Comparison of ENCODE assay signal across 9 mouse cellular contexts in genomic region chr19:9938824-9939303, GRCm38 (mm10). TPM values are rescaled to one million over a fixed set of nuclear protein-coding genes. Genes with fewer than 3 reads are reported as not detected.
DNase-seq lines count a peak whose midpoint lies in the region; ATAC-seq and TF ChIP-seq lines count a peak whose summit lies in the region.
"Had no signal": no experiment of that assay in that cellular context is flagged by ENCODE, and none has a peak within 500 bp of the region (broad histone marks: within the 10 kb centered on the region; RNA-seq: fewer than 3 reads in every experiment).

No protein-coding gene starts in this region.

- H3K36me3 ChIP-seq in hindbrain, embryonic 16.5 days (ENCODE audit: control insufficient read depth, insufficient read depth, low read length) = no peaks in the 10 kb centered on the region
- no peaks in the 10 kb centered on the region for H3K36me3 ChIP-seq in hindbrain, postnatal 0 days (ENCODE audit: insufficient read depth, low read length)
- H3K36me3 ChIP-seq: embryonic facial prominence, embryonic 12.5 days had no signal

- TF ChIP-seq CTCF in hindbrain, postnatal 0 days (IDR thresholded peaks at IDR 0.05; ENCODE audit: low read depth) = no peak

- H3K4me1 ChIP-seq in hindbrain, embryonic 16.5 days (ENCODE audit: control insufficient read depth, insufficient read depth, low read depth, low read length) = no peaks in the 10 kb centered on the region; the same call in 1 of the 2 replicates
- H3K4me1 ChIP-seq in hindbrain, postnatal 0 days (ENCODE audit: insufficient read depth, low read length) = no peaks in the 10 kb centered on the region

- no peaks in the 10 kb centered on the region for H3K9me3 ChIP-seq in hindbrain, embryonic 16.5 days (ENCODE audit: control insufficient read depth, low read length)
- no peaks in the 10 kb centered on the region for H3K9me3 ChIP-seq in hindbrain, postnatal 0 days (ENCODE audit: low read length)
- H3K9me3 ChIP-seq: embryonic facial prominence, embryonic 12.5 days had no signal

- H3K9ac ChIP-seq in hindbrain, embryonic 16.5 days (ENCODE audit: low read depth, low read length) = no peak overlapping the region
- H3K9ac ChIP-seq in hindbrain, postnatal 0 days (replicated peaks; ENCODE audit: low read length) = no peak overlapping the region
- H3K9ac ChIP-seq: embryonic facial prominence, embryonic 12.5 days had no signal

- ATAC-seq in hindbrain, embryonic 16.5 days = no peak
- ATAC-seq in hindbrain, postnatal 0 days = no peak

- WGBS in hindbrain, embryonic 16.5 days = 82% methylated on average over 13 of the region's 13 CpGs
- WGBS in hindbrain, postnatal 0 days = 79% methylated on average over 13 of the region's 13 CpGs

- H3K27me3 ChIP-seq in hindbrain, embryonic 16.5 days (replicated peaks; ENCODE audit: control insufficient read depth, insufficient read depth, low read length) = no peaks in the 10 kb centered on the region
- H3K27me3 ChIP-seq in hindbrain, postnatal 0 days (ENCODE audit: insufficient read depth, low read length) = no peaks in the 10 kb centered on the region
- H3K27me3 ChIP-seq: embryonic facial prominence, embryonic 12.5 days had no signal

- peak; percentile 58 for DNase-seq in 3T3-L1 (ENCODE audit: low read depth, low spot score)
- peak; percentile 71 for DNase-seq in NIH3T3 (ENCODE audit: low read depth)
- peak; percentile 48 to 63 for DNase-seq in heart, adult 9 months (ENCODE audit: low spot score in 2 of 2)
- DNase-seq in lung, postnatal 36 days = peak; percentile 61
- DNase-seq in thymus, postnatal 14 days = peak; percentile 61
- DNase-seq in right cerebral cortex, postnatal 14 days = no peak
- no peak for DNase-seq in hindbrain, postnatal 0 days (ENCODE audit: low spot score)

- no peak overlapping the region for H3K27ac ChIP-seq in hindbrain, embryonic 16.5 days (ENCODE audit: low read depth, low read length)
- no peak overlapping the region for H3K27ac ChIP-seq in hindbrain, postnatal 0 days
- H3K27ac ChIP-seq: embryonic facial prominence, embryonic 12.5 days had no signal

- no peak overlapping the region for H3K4me3 ChIP-seq in hindbrain, embryonic 16.5 days (ENCODE audit: low read length)
- no peak overlapping the region for H3K4me3 ChIP-seq in hindbrain, postnatal 0 days (ENCODE audit: low read length)
- H3K4me3 ChIP-seq: embryonic facial prominence, embryonic 12.5 days had no signal

- H3K4me2 ChIP-seq in hindbrain, embryonic 16.5 days (ENCODE audit: low read length) = no peak overlapping the region
- H3K4me2 ChIP-seq in hindbrain, postnatal 0 days (ENCODE audit: low read depth, low read length) = no peak overlapping the region
- H3K4me2 ChIP-seq: embryonic facial prominence, embryonic 12.5 days had no signal

RNA-seq across cellular contexts. Expression of gene Incenp, which starts 39.5 kb away (rescaled TPM):
- polyA plus RNA-seq in hindbrain, embryonic 16.5 days (2015; fragmentation: Nextera tagmentation; extraction: Ambion mirVana) = 26.0 and 30.4 TPM in 2 replicates
- total RNA-seq in hindbrain, postnatal 0 days (2014; rRNA removed) = 11.4 and 16.2 TPM in 2 replicates
- polyA plus RNA-seq in hindbrain, postnatal 0 days (2015; fragmentation: Nextera tagmentation; extraction: Ambion mirVana) = 26.4 and 27.2 TPM in 2 replicates

RNA-seq across cellular contexts. Expression of gene Fth1, which starts 41.5 kb away (rescaled TPM):
- polyA plus RNA-seq in hindbrain, embryonic 16.5 days (2015; fragmentation: Nextera tagmentation; extraction: Ambion mirVana) = 1,751 and 1,961 TPM in 2 replicates
- 301 and 443 TPM in 2 replicates for total RNA-seq in hindbrain, postnatal 0 days (2014; rRNA removed)
- polyA plus RNA-seq in hindbrain, postnatal 0 days (2015; fragmentation: Nextera tagmentation; extraction: Ambion mirVana) = 2,616 and 2,786 TPM in 2 replicates

Comparison
In these comparisons a context has a peak if more than half of its experiments do, and no peak if none do; other contexts are left out.
1. DNase-seq: peak in 3T3-L1 (single experiment), NIH3T3 (single experiment), heart, adult 9 months (2 of 2), lung, postnatal 36 days (single experiment) and thymus, postnatal 14 days (single experiment); none in right cerebral cortex, postnatal 14 days (single experiment) and hindbrain, postnatal 0 days (single experiment).